Mouse (Mus musculus): ENCODE measurements around the gene Opcml. TPM values are rescaled to one million over a fixed set of nuclear protein-coding genes. Genes with fewer than 3 reads are reported as not detected.
A peak's percentile ranks its signal among the peaks of the same experiment; 100 is the strongest.

Opcml gene
- polyA plus RNA-seq, 1 experiment: not detected

DNA sequence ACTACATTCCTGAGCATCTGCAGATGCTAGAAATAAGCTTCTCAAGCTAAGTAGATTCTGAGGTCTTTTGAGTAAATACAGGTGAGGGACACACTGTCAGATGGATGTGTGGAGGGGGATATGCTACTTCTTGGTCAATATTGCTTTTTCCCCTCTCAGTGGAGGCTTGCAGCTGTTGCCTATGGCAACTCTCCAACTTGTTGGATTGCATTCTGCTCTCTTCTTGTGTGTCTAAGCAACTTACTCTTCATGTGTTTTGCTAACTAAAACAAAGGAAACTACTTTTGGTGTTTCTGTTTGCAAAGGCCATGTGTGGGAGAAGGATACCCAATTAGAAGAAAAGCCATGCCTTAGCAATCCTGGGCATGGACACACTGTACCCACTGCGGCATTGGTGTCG is 406.0 kb downstream of the Opcml start:
- Histone ChIP-seq H3K9me3 (replicated peaks; ENCODE audit: control insufficient read depth, insufficient read depth, low read length, poor library complexity, severe bottlenecking) (no peaks in the 10 kb centered on the region), H3K4me3 (ENCODE audit: low read depth, low read length) (no peak overlapping the region), H3K9ac (ENCODE audit: low read depth, poor library complexity, severe bottlenecking) (no peak overlapping the region), H3K27me3 (ENCODE audit: control insufficient read depth, insufficient read depth, low read length, poor library complexity, severe bottlenecking) (no peaks in the 10 kb centered on the region), H3K36me3 (ENCODE audit: control insufficient read depth, insufficient read depth, low read length, poor library complexity, severe bottlenecking) (no peaks in the 10 kb centered on the region), H3K27ac (ENCODE audit: insufficient read depth, low read length) (no peak overlapping the region), H3K4me1 (ENCODE audit: control insufficient read depth, insufficient read depth, low read length) (no peaks in the 10 kb centered on the region)
- TF ChIP-seq EP300 (IDR thresholded peaks at IDR 0.05; ENCODE audit: insufficient read depth, low read depth, low read length): no peak
- TF ChIP-seq POLR2A (IDR thresholded peaks at IDR 0.05; ENCODE audit: insufficient read depth, low read length): no peak
- no peak for TF ChIP-seq CTCF (IDR thresholded peaks at IDR 0.05; ENCODE audit: low read depth, low read length)

DNA sequence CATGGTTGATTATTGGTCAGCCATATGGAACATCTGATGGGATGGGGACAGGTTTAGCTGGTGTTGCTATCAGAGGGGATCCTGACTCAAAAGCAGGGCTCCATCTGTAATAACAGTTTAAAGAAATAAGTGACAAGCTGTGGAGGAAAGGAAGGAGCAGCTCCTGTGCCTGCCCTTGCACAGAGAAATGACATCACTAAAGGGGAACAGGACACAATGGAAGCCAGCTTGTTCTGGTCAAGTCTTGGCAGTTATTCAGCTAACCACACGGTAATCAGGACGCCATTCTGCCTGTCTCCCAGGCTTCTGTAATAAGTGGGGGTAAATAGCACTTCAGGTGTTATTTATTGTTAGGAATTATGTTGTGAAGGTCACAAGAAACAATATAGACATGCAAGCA is 406.5 kb downstream of the Opcml start:
- Histone ChIP-seq H3K36me3 (ENCODE audit: control insufficient read depth, insufficient read depth, low read length, poor library complexity, severe bottlenecking) (no peaks in the 10 kb centered on the region), H3K27me3 (ENCODE audit: control insufficient read depth, insufficient read depth, low read length, poor library complexity, severe bottlenecking) (no peaks in the 10 kb centered on the region; the same call in 1 of the 2 replicates), H3K4me1 (ENCODE audit: control insufficient read depth, insufficient read depth, low read length) (no peaks in the 10 kb centered on the region), H3K9me3 (replicated peaks; ENCODE audit: control insufficient read depth, insufficient read depth, low read length, poor library complexity, severe bottlenecking) (no peaks in the 10 kb centered on the region), H3K9ac (ENCODE audit: low read depth, poor library complexity, severe bottlenecking) (no peak overlapping the region), H3K27ac (ENCODE audit: insufficient read depth, low read length) (no peak overlapping the region), H3K4me3 (ENCODE audit: low read depth, low read length) (no peak overlapping the region)
- TF ChIP-seq EP300 (IDR thresholded peaks at IDR 0.05; ENCODE audit: insufficient read depth, low read depth, low read length): no peak
- no peak for TF ChIP-seq POLR2A (IDR thresholded peaks at IDR 0.05; ENCODE audit: insufficient read depth, low read length)
- no peak for TF ChIP-seq CTCF (IDR thresholded peaks at IDR 0.05; ENCODE audit: low read depth, low read length)

DNA sequence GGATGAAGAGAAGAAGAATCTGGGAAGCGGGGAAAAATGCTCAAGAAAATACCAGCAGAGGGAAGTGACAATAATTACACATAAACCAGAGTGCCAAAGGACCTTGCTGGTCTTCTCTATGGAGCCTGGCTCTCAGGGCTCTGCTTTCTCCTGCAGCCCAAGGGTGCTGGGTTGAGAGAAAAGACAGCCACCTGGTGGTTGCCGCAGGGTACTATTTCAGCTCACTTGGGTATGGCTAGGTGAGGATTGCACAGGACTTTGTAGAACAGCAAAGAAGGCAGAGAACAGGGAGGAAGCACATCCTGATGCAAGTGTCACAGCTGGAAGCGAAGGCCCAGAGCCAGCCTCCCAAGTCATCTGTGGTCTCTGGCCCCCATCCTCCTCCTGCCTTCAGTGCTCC is 407.1 kb downstream of the Opcml start:
- Histone ChIP-seq H3K4me3 (ENCODE audit: low read depth, low read length) (no peak overlapping the region), H3K27ac (ENCODE audit: insufficient read depth, low read length) (no peak overlapping the region), H3K27me3 (ENCODE audit: control insufficient read depth, insufficient read depth, low read length, poor library complexity, severe bottlenecking) (no peaks in the 10 kb centered on the region; the same call in 1 of the 2 replicates), H3K9ac (ENCODE audit: low read depth, poor library complexity, severe bottlenecking) (no peak overlapping the region), H3K36me3 (ENCODE audit: control insufficient read depth, insufficient read depth, low read length, poor library complexity, severe bottlenecking) (no peaks in the 10 kb centered on the region), H3K4me1 (ENCODE audit: control insufficient read depth, insufficient read depth, low read length) (no peaks in the 10 kb centered on the region), H3K9me3 (replicated peaks; ENCODE audit: control insufficient read depth, insufficient read depth, low read length, poor library complexity, severe bottlenecking) (no peaks in the 10 kb centered on the region)
- TF ChIP-seq EP300 (IDR thresholded peaks at IDR 0.05; ENCODE audit: insufficient read depth, low read depth, low read length) (no peak), CTCF (IDR thresholded peaks at IDR 0.05; ENCODE audit: low read depth, low read length) (peak; percentile 23)

DNA sequence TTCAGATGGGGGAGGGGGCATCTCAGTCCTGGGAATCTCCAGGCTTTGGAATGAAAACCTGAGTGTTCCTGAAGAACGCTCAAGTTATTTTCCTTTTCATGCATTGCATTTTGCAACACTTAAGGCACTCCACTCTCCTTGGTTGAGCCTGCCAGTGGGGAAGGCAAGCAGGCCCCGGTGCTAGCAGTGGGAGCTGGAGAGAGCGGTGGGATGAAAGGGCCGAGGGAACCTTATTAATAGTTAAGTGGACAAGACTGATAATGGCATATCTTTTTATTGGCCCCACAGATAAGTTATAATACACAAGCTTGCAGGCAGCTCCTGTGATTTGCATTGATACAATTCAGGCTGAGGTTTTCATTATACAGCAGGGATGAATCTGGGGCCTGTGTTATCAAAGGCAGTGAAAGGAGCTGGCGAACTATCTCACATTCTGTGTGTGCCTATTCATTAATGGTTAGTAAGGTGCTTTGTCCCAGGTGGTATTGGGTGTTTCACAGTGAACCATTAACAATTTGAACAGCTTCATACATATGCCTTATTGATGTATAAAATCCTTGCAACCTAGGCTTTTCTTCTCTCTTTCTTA is 407.6 kb downstream of the Opcml start:
- Histone ChIP-seq H3K27ac (ENCODE audit: insufficient read depth, low read length) (no peak overlapping the region), H3K27me3 (ENCODE audit: control insufficient read depth, insufficient read depth, low read length, poor library complexity, severe bottlenecking) (no peaks in the 10 kb centered on the region; the same call in 1 of the 2 replicates), H3K9me3 (replicated peaks; ENCODE audit: control insufficient read depth, insufficient read depth, low read length, poor library complexity, severe bottlenecking) (no peaks in the 10 kb centered on the region), H3K9ac (ENCODE audit: low read depth, poor library complexity, severe bottlenecking) (no peak overlapping the region), H3K4me1 (ENCODE audit: control insufficient read depth, insufficient read depth, low read length) (no peaks in the 10 kb centered on the region), H3K4me3 (ENCODE audit: low read depth, low read length) (no peak overlapping the region), H3K36me3 (ENCODE audit: control insufficient read depth, insufficient read depth, low read length, poor library complexity, severe bottlenecking) (no peaks in the 10 kb centered on the region)
- TF ChIP-seq CTCF (IDR thresholded peaks at IDR 0.05; ENCODE audit: low read depth, low read length) (no peak), EP300 (IDR thresholded peaks at IDR 0.05; ENCODE audit: insufficient read depth, low read depth, low read length) (no peak), POLR2A (IDR thresholded peaks at IDR 0.05; ENCODE audit: insufficient read depth, low read length) (no peak)

DNA sequence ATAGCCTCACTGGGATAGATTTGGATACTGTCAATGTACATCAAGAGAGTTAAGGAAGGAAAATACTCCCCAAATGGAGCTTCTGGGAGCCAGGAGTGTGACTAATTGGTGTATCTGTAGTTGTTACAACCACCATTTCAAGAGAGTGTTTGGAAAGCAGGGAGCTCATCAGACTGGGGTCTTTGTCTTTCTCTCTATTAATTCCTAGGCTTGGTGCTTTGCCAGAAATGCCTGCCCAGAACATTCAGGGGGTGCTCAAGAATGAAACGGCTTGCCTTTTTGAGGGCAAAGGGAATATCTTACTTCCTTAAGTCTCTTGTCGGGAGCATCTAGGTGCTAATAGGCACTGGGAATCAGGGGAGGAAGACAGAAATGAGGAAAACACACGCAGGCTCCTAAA is 416.9 kb downstream of the Opcml start:
- no peak overlapping the region for H3K4me3 ChIP-seq (ENCODE audit: low read depth, low read length)
- H3K27ac ChIP-seq (ENCODE audit: insufficient read depth, low read length): no peak overlapping the region
- no peaks in the 10 kb centered on the region for H3K36me3 ChIP-seq (ENCODE audit: control insufficient read depth, insufficient read depth, low read length, poor library complexity, severe bottlenecking)
- no peak overlapping the region for H3K9ac ChIP-seq (ENCODE audit: low read depth, poor library complexity, severe bottlenecking)
- H3K9me3 ChIP-seq (replicated peaks; ENCODE audit: control insufficient read depth, insufficient read depth, low read length, poor library complexity, severe bottlenecking): no peaks in the 10 kb centered on the region
- no peaks in the 10 kb centered on the region for H3K4me1 ChIP-seq (ENCODE audit: control insufficient read depth, insufficient read depth, low read length)
- TF ChIP-seq CTCF (IDR thresholded peaks at IDR 0.05; ENCODE audit: low read depth, low read length) (no peak), EP300 (IDR thresholded peaks at IDR 0.05; ENCODE audit: insufficient read depth, low read depth, low read length) (no peak), POLR2A (IDR thresholded peaks at IDR 0.05; ENCODE audit: insufficient read depth, low read length) (no peak)
- no peaks in the 10 kb centered on the region for H3K27me3 ChIP-seq (ENCODE audit: control insufficient read depth, insufficient read depth, low read length, poor library complexity, severe bottlenecking)

DNA sequence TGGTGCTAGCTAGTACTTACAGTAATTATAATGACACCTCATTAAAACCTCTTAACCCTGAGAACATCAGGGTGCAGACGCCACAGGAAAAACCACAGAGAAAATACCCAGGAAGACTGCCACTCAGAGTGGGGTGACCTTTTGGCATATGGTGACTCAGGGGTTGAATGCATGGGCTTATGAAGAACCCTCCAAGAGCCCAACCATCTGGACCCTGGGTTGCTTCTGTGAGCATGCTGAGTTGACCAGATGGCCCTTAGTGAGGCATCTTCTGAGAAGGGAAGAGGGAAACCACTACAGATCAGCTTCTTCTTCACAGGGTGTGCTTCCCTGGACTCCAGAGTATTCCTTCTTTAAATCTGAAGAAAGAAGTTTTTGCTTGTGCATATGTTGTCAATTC is 418.1 kb downstream of the Opcml start:
- H3K4me1 ChIP-seq (ENCODE audit: control insufficient read depth, insufficient read depth, low read length): no peaks in the 10 kb centered on the region
- H3K9ac ChIP-seq (ENCODE audit: low read depth, poor library complexity, severe bottlenecking): no peak overlapping the region
- no peaks in the 10 kb centered on the region for H3K9me3 ChIP-seq (replicated peaks; ENCODE audit: control insufficient read depth, insufficient read depth, low read length, poor library complexity, severe bottlenecking)
- H3K36me3 ChIP-seq (ENCODE audit: control insufficient read depth, insufficient read depth, low read length, poor library complexity, severe bottlenecking): no peaks in the 10 kb centered on the region
- no peak overlapping the region for H3K4me3 ChIP-seq (ENCODE audit: low read depth, low read length)
- TF ChIP-seq CTCF (IDR thresholded peaks at IDR 0.05; ENCODE audit: low read depth, low read length) (no peak), EP300 (IDR thresholded peaks at IDR 0.05; ENCODE audit: insufficient read depth, low read depth, low read length) (no peak), POLR2A (IDR thresholded peaks at IDR 0.05; ENCODE audit: insufficient read depth, low read length) (no peak)
- no peaks in the 10 kb centered on the region for H3K27me3 ChIP-seq (ENCODE audit: control insufficient read depth, insufficient read depth, low read length, poor library complexity, severe bottlenecking)
- no peak overlapping the region for H3K27ac ChIP-seq (ENCODE audit: insufficient read depth, low read length)

Measured in ES-Bruce4 (cell line).